Mouse (Mus musculus): ENCODE results near the gene Syngr2.

Gene Syngr2

DNA sequence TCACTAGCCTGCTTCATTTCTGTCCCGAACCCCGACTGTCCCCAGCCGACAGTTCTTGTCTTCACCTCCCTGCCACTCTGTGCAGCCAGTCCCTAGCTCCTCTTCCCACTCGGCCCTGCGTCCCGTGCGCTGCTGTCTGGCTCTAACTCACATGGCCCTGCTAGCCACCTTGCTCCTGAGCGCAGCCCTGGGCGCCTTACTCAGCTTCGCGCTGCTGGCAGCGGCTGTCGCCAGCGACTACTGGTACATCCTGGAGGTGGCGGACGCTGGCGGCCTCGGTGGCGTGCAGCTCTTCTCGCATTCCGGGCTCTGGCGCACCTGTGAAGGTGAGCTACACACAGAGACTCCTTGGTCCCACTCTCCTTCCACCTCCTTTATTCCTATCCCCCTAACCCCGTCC is 51.1 kb downstream of the Syngr2 start, which contains the start of gene Tmem235:
Tmem235 (plus strand) TSS at position 152 of the 400 bp plus-strand sequence.
- DNase-seq (ENCODE audit: extremely low read depth, low read depth, low spot score): no peak

DNA sequence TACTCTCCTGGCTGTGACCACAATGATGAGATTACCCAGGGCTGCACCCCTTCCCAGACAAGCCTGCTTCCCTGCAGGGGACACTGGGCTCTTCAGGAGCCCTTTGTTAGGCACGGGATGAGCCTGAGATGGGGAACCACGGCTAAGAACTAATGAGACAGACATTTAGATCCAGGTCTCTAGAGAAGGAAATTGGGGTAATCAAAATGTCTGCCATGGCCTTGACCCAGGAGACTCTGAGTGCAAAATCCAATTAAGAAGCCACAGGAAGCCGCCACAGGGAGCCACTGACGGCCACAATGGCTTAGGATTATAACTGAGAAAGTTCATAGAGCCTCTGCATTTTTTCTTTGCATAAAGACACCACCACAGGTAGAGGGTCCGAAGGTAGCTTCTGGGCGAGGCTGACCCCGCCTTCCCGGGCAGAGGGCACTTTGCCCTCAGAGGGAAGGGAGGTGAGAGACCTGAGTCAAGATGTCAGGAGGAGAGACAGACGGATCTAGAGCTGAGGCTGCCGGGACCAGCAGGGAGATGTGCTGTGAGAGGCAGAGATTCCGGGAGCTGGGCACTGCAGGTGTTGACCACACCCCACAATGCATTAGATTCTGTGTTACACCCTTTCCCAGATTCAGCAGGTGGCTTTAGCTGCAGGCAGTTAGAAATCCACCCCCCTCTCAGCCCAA is 53.8 kb downstream of the Syngr2 start:
- no peak for DNase-seq (ENCODE audit: extremely low read depth, low read depth, low spot score)
